Mouse (Mus musculus): ENCODE data around the gene Pth2. TPM values are rescaled to one million over a fixed set of nuclear protein-coding genes. Genes with fewer than 3 reads are reported as not detected.

The Pth2 gene
- polyA plus RNA-seq, 1 experiment from 2014 or later = not detected

DNA sequence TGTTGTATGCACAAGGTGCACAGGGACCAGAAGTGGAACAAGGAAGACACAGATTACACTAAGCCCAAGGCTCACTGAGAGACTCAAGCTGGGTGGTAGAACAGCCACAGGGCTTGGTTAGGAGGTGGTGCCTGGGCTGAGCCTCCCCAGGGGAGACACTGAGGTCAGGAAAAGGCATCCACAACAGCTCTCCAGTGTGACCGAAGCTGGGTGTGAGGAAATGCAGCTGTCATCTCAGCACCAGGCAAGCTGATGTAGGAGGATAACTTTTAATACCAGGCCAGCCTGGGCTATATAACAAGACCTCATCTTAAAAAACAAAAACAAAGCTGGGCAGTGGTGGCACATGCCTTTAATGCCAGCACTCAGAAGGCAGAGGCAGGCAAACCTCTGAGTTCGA lies 10.4 kb downstream of the Pth2 start:
- Histone ChIP-seq H3K27me3 (peaks cover 41% of the 10 kb centered on the region), H3K9ac (no peak overlapping the region), H3K36me3 (no peaks in the 10 kb centered on the region), H3K4me1 (peaks cover 10% of the 10 kb centered on the region), H3K4me3 (no peak overlapping the region), H3K4me2 (replicated peaks) (no peak overlapping the region), H3K9me3 (no peaks in the 10 kb centered on the region), H3K27ac (no peak overlapping the region)
- 65% methylated on average over 2 of the region's 2 CpGs for WGBS
- no peak for ATAC-seq (ENCODE audit: insufficient number of reproducible peaks, insufficient read depth, low FRiP score, low TSS enrichment)

DNA sequence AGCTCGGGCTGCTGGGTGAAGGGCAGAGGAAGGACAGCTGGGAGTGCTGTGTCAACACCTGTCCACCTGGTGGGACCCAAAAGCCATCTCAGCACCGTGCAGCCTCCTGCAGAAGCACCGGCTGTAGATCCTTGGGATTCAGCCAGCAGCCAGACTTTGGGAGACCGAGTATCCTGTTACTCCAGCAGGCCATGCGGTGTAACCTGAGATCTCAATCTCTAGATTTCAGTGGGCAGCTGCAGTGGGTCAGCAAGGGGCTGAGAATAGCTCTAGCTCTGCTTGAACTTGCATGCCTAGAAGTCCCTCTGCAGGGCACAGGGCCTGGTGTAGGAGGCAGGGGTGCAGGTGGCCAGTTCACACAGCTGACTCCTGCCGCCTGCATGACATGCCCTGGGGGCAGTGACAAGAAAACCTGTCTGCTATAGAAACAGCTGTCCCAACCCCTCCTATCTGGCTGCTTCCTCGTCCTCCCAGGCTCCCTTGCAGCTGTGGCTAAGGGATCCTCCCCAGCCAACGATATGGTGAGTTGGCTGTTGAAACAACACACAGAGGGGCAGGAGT lies 11.1 kb downstream of the Pth2 start:
- no peak overlapping the region for H3K4me3 ChIP-seq
- H3K27me3 ChIP-seq = peaks cover 41% of the 10 kb centered on the region
- ATAC-seq (ENCODE audit: insufficient number of reproducible peaks, insufficient read depth, low FRiP score, low TSS enrichment) = peak; percentile 72; the same call in 1 of the 2 replicates
- H3K9me3 ChIP-seq = no peaks in the 10 kb centered on the region
- no peaks in the 10 kb centered on the region for H3K36me3 ChIP-seq
- peak overlapping the region; percentile 76 for H3K27ac ChIP-seq
- H3K4me2 ChIP-seq (replicated peaks) = no peak overlapping the region
- 4% methylated on average over 8 of the region's 8 CpGs for WGBS
- peaks cover 10% of the 10 kb centered on the region for H3K4me1 ChIP-seq
- H3K9ac ChIP-seq = no peak overlapping the region

DNA sequence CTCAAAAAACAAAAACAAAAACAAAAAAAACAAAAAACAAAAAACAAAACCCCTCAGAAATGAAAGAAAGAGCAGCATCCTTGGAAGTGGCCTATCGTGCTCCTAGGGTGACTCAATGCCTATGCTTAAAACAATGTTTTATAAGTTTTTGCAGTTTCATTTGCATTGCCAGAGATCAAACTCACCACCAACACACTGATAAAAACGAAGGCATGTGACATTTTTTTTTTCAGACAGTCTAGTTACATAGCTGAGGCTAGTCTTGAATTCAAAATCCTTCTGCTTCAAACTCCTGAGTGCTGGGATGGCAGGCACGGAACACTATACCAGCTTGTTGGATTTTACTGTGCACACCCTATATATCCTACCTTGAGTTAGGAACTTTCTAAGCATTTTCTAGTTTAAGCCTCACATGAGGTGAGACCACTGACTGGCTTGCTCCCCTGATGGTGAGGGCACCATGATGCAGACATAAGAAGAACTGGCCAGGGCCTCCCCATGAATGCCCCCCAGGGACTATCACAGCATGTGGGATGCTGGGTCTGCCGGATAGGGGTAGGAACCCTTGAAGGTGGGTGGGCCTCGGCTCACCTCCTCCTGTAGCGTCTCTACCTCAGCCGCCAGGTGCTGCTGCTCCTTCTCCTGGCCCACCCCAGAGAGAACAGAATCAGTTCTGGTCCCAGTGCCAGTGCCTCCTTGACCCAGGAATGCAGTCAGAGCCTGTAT lies 12.0 kb downstream of the Pth2 start:
- Histone ChIP-seq H3K36me3 (no peaks in the 10 kb centered on the region), H3K4me1 (peaks cover 10% of the 10 kb centered on the region), H3K27me3 (peaks cover 42% of the 10 kb centered on the region), H3K4me2 (replicated peaks) (no peak overlapping the region), H3K27ac (no peak overlapping the region), H3K4me3 (no peak overlapping the region), H3K9ac (no peak overlapping the region), H3K9me3 (no peaks in the 10 kb centered on the region)
- ATAC-seq (ENCODE audit: insufficient number of reproducible peaks, insufficient read depth, low FRiP score, low TSS enrichment) = no peak
- WGBS = 81% methylated on average over 7 of the region's 7 CpGs

DNA sequence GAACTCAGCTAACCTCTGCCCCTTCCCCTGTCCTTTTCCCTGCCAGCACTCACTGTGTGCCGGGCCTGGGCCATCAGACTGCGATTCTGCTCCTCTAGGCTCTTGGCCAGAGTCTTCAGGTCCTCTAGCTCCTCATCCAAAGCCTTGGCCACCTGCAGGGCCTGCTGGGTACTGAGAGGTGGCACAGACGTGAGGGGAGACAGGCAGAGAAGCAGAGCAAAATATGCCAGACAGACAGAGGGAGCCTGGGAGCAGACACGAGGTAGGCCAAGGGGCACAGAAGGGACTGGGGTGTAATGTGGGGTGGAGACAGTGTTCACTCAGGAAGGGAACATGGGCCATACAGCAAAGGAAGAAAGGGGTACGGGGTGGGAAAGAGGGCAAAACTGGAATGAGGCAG lies 12.6 kb downstream of the Pth2 start:
- H3K4me1 ChIP-seq = peaks cover 10% of the 10 kb centered on the region
- no peak overlapping the region for H3K27ac ChIP-seq
- no peak overlapping the region for H3K4me2 ChIP-seq (replicated peaks)
- H3K36me3 ChIP-seq = no peaks in the 10 kb centered on the region
- H3K9ac ChIP-seq = no peak overlapping the region
- 60% methylated on average over 5 of the region's 5 CpGs for WGBS
- H3K9me3 ChIP-seq = no peaks in the 10 kb centered on the region
- H3K4me3 ChIP-seq = no peak overlapping the region
- peaks cover 36% of the 10 kb centered on the region for H3K27me3 ChIP-seq
- no peak for ATAC-seq (ENCODE audit: insufficient number of reproducible peaks, insufficient read depth, low FRiP score, low TSS enrichment)

DNA sequence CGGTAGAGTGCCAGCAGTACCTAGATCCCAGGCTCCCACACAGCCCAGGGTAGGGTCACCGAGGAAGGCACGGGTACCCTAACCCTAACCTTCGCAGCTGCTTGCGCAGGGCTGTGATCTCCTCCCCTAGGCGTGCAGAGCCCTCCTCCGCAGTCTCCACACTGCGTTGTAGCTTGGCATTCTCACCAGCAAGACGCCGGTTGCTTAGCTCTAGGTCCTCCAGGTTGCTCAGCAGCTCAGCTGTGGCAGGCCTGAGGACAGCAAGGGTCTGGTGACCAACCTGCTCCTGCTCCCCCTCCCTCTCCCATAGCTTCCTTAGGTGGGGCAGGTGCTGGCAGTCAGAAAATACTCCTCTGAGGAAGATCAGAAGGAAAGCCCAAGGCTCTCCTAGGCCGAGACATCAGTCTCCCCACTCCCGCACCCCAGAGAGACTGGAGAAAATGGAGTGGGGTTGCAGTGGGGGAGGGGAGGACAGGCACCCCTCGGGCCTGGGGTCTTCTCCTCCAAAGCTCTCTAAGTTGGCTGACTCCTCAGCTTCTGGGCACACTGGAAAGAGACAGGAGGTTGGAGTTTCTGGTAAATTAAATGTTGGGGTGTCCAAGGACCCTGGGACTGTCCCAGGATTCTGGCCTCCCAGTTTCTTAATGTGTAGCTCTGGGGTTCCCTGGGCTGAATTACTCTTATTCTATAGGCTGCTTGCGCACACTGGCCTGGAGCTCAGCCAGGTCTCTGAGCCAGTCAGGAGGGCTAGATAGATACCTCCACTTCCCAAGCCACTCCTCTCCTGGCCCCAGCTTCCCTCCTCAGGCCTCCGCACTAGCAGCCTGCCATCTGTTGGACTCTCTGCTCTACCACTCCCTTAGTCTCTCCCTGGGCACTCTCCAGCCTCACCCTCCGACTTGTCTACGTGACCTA lies 13.3 kb downstream of the Pth2 start:
- no peak overlapping the region for H3K4me3 ChIP-seq
- no peaks in the 10 kb centered on the region for H3K36me3 ChIP-seq
- peaks cover 29% of the 10 kb centered on the region for H3K27me3 ChIP-seq
- WGBS = 73% methylated on average over 17 of the region's 17 CpGs
- no peak for ATAC-seq (ENCODE audit: insufficient number of reproducible peaks, insufficient read depth, low FRiP score, low TSS enrichment)
- H3K4me2 ChIP-seq (replicated peaks) = no peak overlapping the region
- H3K4me1 ChIP-seq = peaks cover 10% of the 10 kb centered on the region
- H3K9ac ChIP-seq = no peak overlapping the region
- H3K27ac ChIP-seq = no peak overlapping the region
- H3K9me3 ChIP-seq = no peaks in the 10 kb centered on the region

DNA sequence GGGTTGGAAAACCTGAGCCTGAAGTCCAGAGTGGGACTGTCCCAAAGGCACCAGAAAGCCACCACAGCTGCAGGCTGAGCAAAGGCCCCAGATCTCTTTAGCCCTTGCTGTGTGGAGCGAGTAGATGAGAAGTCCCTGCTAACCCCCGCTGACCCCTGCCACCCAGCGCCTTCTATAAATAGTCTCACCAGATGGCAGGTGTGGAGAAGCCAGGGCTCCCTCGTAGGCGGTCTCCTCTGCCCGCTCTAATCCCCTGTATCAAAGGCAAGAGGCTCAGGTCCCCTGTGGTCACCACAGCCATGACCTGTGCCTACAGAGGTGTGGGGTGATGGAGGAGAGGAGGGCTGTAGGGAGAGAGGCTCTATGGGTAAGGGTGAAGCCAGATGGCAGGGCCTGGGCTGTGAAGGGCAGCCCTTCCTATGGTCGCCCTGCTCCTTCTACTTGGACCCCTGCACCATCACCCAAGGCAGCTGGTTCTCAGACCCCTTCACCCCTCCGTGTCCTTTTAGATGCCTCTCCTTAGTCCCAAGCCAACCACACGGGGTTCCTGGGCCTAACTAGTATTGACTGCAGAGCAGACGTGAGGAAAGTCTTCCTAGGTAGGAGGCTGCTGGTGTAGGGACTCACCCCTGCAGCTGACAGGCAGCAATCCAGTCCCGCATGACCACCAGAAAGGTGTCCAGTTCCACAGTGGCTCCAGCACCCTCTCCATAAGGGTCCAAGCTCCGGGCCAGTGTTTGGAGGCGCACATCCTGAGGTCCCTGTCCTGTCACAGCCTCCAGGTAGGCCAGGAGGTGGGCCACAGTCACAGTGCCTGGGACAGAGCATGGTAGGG lies 14.8 kb downstream of the Pth2 start:
- Histone ChIP-seq H3K27me3 (peaks cover 21% of the 10 kb centered on the region), H3K36me3 (no peaks in the 10 kb centered on the region), H3K9ac (no peak overlapping the region), H3K4me2 (replicated peaks) (no peak overlapping the region), H3K27ac (no peak overlapping the region), H3K4me1 (peaks cover 10% of the 10 kb centered on the region), H3K9me3 (no peaks in the 10 kb centered on the region), H3K4me3 (no peak overlapping the region)
- ATAC-seq (ENCODE audit: insufficient number of reproducible peaks, insufficient read depth, low FRiP score, low TSS enrichment) = no peak
- 56% methylated on average over 13 of the region's 13 CpGs for WGBS

DNA sequence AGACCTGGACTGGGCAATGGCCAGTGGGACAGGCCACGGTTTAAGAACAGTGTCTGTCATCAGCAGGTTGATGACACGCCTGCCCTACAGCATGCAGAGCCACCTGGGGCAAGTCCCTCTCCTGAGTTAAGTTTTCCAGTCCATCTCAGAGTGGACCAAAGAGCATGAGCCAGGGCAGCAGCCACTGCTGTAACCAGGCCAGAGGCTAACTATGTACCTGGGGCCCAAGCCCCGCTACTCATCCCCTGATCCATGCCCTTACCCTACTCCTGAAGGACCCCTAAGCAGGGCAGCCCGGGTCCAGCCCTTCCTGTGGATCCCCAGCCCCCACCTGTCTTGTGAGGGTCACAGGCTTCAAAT lies 15.4 kb downstream of the Pth2 start:
- H3K27ac ChIP-seq = no peak overlapping the region
- H3K4me3 ChIP-seq = no peak overlapping the region
- 72% methylated on average over 4 of the region's 4 CpGs for WGBS
- H3K9ac ChIP-seq = no peak overlapping the region
- ATAC-seq (ENCODE audit: insufficient number of reproducible peaks, insufficient read depth, low FRiP score, low TSS enrichment) = no peak
- H3K4me2 ChIP-seq (replicated peaks) = no peak overlapping the region
- peaks cover 21% of the 10 kb centered on the region for H3K27me3 ChIP-seq
- H3K9me3 ChIP-seq = no peaks in the 10 kb centered on the region
- no peaks in the 10 kb centered on the region for H3K36me3 ChIP-seq
- H3K4me1 ChIP-seq = peaks cover 10% of the 10 kb centered on the region

DNA sequence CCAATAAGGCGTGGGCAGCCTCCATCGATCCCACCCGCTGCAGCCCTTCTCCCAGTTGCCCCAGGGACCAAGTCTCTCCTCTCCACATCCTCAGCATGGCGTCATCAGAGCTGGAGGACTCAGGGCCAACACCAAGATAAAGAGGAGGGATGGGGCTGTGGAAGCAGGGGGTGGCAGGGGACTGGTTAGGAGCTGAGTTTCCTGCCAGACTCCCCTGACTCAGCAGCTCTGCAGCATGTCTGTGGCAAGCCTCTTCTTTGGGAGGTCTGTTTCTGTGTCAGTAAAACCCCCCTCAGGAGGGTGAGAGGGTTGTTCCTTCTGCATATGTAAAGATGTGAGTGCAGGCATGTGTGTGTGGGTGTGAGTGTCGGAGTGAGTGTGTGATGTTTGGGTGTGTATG lies 16.2 kb downstream of the Pth2 start:
- 67% methylated on average over 5 of the region's 5 CpGs for WGBS
- Histone ChIP-seq H3K36me3 (no peaks in the 10 kb centered on the region), H3K27ac (no peak overlapping the region), H3K4me1 (peaks cover 3% of the 10 kb centered on the region), H3K9ac (no peak overlapping the region), H3K4me3 (no peak overlapping the region), H3K9me3 (no peaks in the 10 kb centered on the region), H3K27me3 (peaks cover 21% of the 10 kb centered on the region), H3K4me2 (replicated peaks) (no peak overlapping the region)
- no peak for ATAC-seq (ENCODE audit: insufficient number of reproducible peaks, insufficient read depth, low FRiP score, low TSS enrichment)

DNA sequence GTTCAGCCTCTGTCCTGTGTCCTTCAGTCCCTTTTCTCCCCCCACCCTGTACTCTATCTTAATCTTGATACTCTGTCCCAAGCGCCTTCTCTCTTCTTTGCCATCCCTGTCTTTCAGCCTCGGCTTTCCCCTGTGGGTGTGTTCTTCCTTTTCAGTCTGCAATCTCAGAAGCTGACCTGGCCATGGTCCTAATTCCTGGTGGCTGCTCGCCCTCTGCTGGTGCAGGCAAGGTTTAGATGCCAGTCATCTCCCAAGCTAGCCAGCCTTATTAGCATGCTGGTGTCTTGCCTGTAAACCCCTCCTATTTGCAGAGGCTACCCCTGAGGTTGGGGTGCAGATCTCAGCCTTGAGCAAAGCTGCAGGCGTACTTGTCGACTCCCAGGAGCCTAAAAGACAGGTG lies 17.6 kb downstream of the Pth2 start:
- H3K9me3 ChIP-seq = no peaks in the 10 kb centered on the region
- no peak overlapping the region for H3K27ac ChIP-seq
- H3K4me3 ChIP-seq = no peak overlapping the region
- ATAC-seq (ENCODE audit: insufficient number of reproducible peaks, insufficient read depth, low FRiP score, low TSS enrichment) = no peak
- 14% methylated on average over 5 of the region's 5 CpGs for WGBS
- no peaks in the 10 kb centered on the region for H3K36me3 ChIP-seq
- no peaks in the 10 kb centered on the region; the same call in 1 of the 2 replicates for H3K4me1 ChIP-seq
- no peak overlapping the region for H3K9ac ChIP-seq
- H3K27me3 ChIP-seq = peaks cover 19% of the 10 kb centered on the region
- H3K4me2 ChIP-seq (replicated peaks) = no peak overlapping the region; the same call in 1 of the 2 replicates

DNA sequence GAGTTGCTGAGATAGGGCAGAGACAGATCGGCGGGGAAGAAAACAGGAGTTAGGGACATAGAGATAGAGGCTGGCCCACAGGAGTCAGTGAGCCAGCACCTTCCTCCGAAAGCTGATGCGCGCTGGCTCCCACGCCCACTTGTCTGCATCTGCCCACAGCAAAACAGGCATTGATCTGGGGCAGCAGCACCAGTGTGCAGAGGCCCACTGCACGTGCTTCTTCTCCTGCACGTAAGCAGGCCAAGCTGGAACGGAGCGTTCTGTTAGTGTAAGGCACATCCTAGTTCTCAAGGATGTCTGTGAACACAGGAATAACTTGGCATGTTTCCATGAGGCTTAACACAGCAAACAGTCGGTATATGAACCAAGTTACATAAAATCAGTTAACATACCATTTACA lies 18.2 kb downstream of the Pth2 start:
- Histone ChIP-seq H3K36me3 (no peaks in the 10 kb centered on the region), H3K9ac (no peak overlapping the region), H3K9me3 (no peaks in the 10 kb centered on the region), H3K4me1 (no peaks in the 10 kb centered on the region; the same call in 1 of the 2 replicates), H3K4me3 (no peak overlapping the region), H3K27ac (no peak overlapping the region), H3K27me3 (peaks cover 17% of the 10 kb centered on the region), H3K4me2 (replicated peaks) (no peak overlapping the region)
- ATAC-seq (ENCODE audit: insufficient number of reproducible peaks, insufficient read depth, low FRiP score, low TSS enrichment) = no peak
- WGBS = 79% methylated on average over 11 of the region's 11 CpGs

DNA sequence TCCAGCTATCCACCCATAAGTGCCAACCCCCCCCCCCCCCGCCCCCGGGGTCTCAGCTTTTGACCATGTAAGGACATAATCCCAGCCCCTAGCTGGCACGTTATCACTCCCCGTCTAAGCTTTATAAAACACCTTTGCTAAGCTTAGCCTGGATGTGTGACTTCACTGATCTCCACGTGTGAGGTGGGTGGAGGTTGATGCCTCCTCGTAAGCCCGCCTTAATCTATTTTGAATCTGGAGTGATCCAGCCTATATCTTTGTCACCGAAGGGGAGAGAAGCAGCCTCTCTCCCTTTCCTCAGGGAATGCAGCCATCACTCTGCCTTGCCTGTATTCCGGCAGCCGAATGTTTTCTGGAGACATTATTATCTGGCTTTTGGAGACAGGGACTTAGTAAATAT lies 21.9 kb downstream of the Pth2 start:
- Histone ChIP-seq H3K9me3 (no peaks in the 10 kb centered on the region; the same call in 1 of the 2 replicates), H3K9ac (no peak overlapping the region), H3K4me1 (no peaks in the 10 kb centered on the region), H3K27ac (no peak overlapping the region), H3K36me3 (no peaks in the 10 kb centered on the region), H3K27me3 (peaks cover 1% of the 10 kb centered on the region), H3K4me2 (replicated peaks) (no peak overlapping the region), H3K4me3 (no peak overlapping the region)
- no peak for ATAC-seq (ENCODE audit: insufficient number of reproducible peaks, insufficient read depth, low FRiP score, low TSS enrichment)
- 64% methylated on average over 10 of the region's 10 CpGs for WGBS

Measured in embryonic facial prominence, embryonic 12.5 days (tissue).